Mouse (Mus musculus) cerebellum, adult (tissue): ENCODE measurements around the gene Ddx25.
A peak's percentile ranks its signal among the peaks of the same experiment; 100 is the strongest.

Experiments
- ATAC-seq: cut with Nextera tagmentation; 2 replicates; pipeline ENCODE4 v1.9.2; 2017; ENCODE audit warnings: mild to moderate bottlenecking, moderate library complexity, mixed read lengths; ENCODE audit not compliant: insufficient number of reproducible peaks, low FRiP score, low TSS enrichment

Gene Ddx25

GRCm38 (mm10) chr9:35558257-35559008 lies at the start of gene Ddx25, which contains the start of gene Pus3:
Gene Ddx25, minus strand, starts transcription at chr9:35558528.
Gene Pus3, plus strand, starts transcription at chr9:35558595.
- ATAC-seq = peak; percentile 78

GRCm38 (mm10) chr9:35607647-35608405 lies 49.5 kb upstream of the Ddx25 start:
- ATAC-seq = no peak

GRCm38 (mm10) chr9:35592903-35593302 lies 34.6 kb upstream of the Ddx25 start:
- no peak for ATAC-seq

GRCm38 (mm10) chr9:35587674-35588073 lies 29.3 kb upstream of the Ddx25 start:
- ATAC-seq = no peak

- ATAC-seq = no peak
These were observed 16.1 kb upstream of the Ddx25 start for GRCm38 (mm10) chr9:35574416-35574815.

- ATAC-seq = no peak
These were observed 12.3 kb upstream of the Ddx25 start for GRCm38 (mm10) chr9:35570663-35571062.

GRCm38 (mm10) chr9:35569571-35570534 lies 11.5 kb upstream of the Ddx25 start, which contains the start of the genes Pate2 and Hyls1:
Gene Pate2, plus strand, starts transcription at chr9:35570284.
Gene Hyls1, minus strand, starts transcription at chr9:35570398.
- peak; percentile 100 for ATAC-seq

GRCm38 (mm10) chr9:35567995-35568394 lies 9.7 kb upstream of the Ddx25 start:
- ATAC-seq = no peak

- ATAC-seq = no peak
These were observed 6.4 kb upstream of the Ddx25 start for GRCm38 (mm10) chr9:35564536-35565240.

- ATAC-seq = no peak
These were observed 3.3 kb upstream of the Ddx25 start for GRCm38 (mm10) chr9:35561583-35561982.

- ATAC-seq = no peak
These were observed 2.7 kb upstream of the Ddx25 start for GRCm38 (mm10) chr9:35561076-35561475.

- ATAC-seq = peak; percentile 83
These were observed 922 bp upstream of the Ddx25 start for GRCm38 (mm10) chr9:35559009-35559890.

- no peak for ATAC-seq
These were observed 1.7 kb downstream of the Ddx25 start for GRCm38 (mm10) chr9:35556494-35557102.

GRCm38 (mm10) chr9:35548455-35548854 lies 9.9 kb downstream of the Ddx25 start:
- ATAC-seq = no peak

- no peak for ATAC-seq
These were observed 11.6 kb downstream of the Ddx25 start for GRCm38 (mm10) chr9:35546745-35547144.

GRCm38 (mm10) chr9:35545704-35546103 lies 12.6 kb downstream of the Ddx25 start:
- no peak for ATAC-seq

- no peak for ATAC-seq
These were observed 13.7 kb downstream of the Ddx25 start for GRCm38 (mm10) chr9:35544666-35545065.

GRCm38 (mm10) chr9:35543099-35543860 lies 15.0 kb downstream of the Ddx25 start:
- ATAC-seq = no peak
